8 mouse cellular contexts compared by ENCODE assay signal in genomic region chr19:41384922-41385508, GRCm38 (mm10). TPM values are rescaled to one million over a fixed set of nuclear protein-coding genes. Genes with fewer than 3 reads are reported as not detected.
DNase-seq lines count a peak whose midpoint lies in the region; ATAC-seq and TF ChIP-seq lines count a peak whose summit lies in the region.

Gene Pik3ap1 (minus strand): TSS chr19:41385102.

- TF ChIP-seq CTCF in midbrain, postnatal 0 days (IDR thresholded peaks at IDR 0.05) = no peak

- no peaks in the 10 kb centered on the region for H3K27me3 ChIP-seq in forebrain, embryonic 16.5 days (replicated peaks; ENCODE audit: control insufficient read depth, insufficient read depth, low read length)
- peaks cover 14% of the 10 kb centered on the region for H3K27me3 ChIP-seq in hindbrain, embryonic 15.5 days
- peaks cover 27% of the 10 kb centered on the region for H3K27me3 ChIP-seq in liver, embryonic 12.5 days (replicated peaks)
- H3K27me3 ChIP-seq in midbrain, postnatal 0 days (ENCODE audit: insufficient read depth, low read length) = peaks cover 15% of the 10 kb centered on the region

- H3K4me2 ChIP-seq in forebrain, embryonic 16.5 days (ENCODE audit: low read length) = peak within 1 kb of the TSS; percentile 83
- peak within 1 kb of the TSS; percentile 97 for H3K4me2 ChIP-seq in hindbrain, embryonic 15.5 days
- peak within 1 kb of the TSS; percentile 77 for H3K4me2 ChIP-seq in liver, embryonic 12.5 days
- H3K4me2 ChIP-seq in midbrain, postnatal 0 days (ENCODE audit: low read depth, low read length, poor library complexity, severe bottlenecking) = peak within 1 kb of the TSS; percentile 96

- no peak within 1 kb of the TSS for H3K27ac ChIP-seq in forebrain, embryonic 16.5 days (ENCODE audit: low read length)
- H3K27ac ChIP-seq in hindbrain, embryonic 15.5 days (replicated peaks) = no peak within 1 kb of the TSS
- no peak within 1 kb of the TSS for H3K27ac ChIP-seq in liver, embryonic 12.5 days
- H3K27ac ChIP-seq in midbrain, postnatal 0 days (ENCODE audit: low read depth, low read length) = no peak within 1 kb of the TSS

- no peaks in the 10 kb centered on the region for H3K36me3 ChIP-seq in forebrain, embryonic 16.5 days (ENCODE audit: control insufficient read depth, insufficient read depth)
- no peaks in the 10 kb centered on the region for H3K36me3 ChIP-seq in hindbrain, embryonic 15.5 days
- H3K36me3 ChIP-seq in liver, embryonic 12.5 days = no peaks in the 10 kb centered on the region
- no peaks in the 10 kb centered on the region for H3K36me3 ChIP-seq in midbrain, postnatal 0 days (ENCODE audit: insufficient read depth, low read length)

- DNase-seq in frontal cortex, postnatal 10 days (ENCODE audit: low spot score in 2 of 2) = peak; percentile 18 to 21
- DNase-seq in frontal cortex, postnatal 36 days (ENCODE audit: low spot score in 2 of 2) = no peak
- peak; percentile 81 for DNase-seq in adrenal gland, adult 2 months
- DNase-seq in midbrain, postnatal 0 days (ENCODE audit: low spot score) = no peak
- peak; percentile 34 to 37 for DNase-seq in thymus, adult 18-20 months

- H3K4me3 ChIP-seq in forebrain, embryonic 16.5 days (replicated peaks; ENCODE audit: low read length) = peak within 1 kb of the TSS; percentile 48
- peak within 1 kb of the TSS; percentile 44 for H3K4me3 ChIP-seq in hindbrain, embryonic 15.5 days
- H3K4me3 ChIP-seq in liver, embryonic 12.5 days = peak within 1 kb of the TSS; percentile 53
- peak within 1 kb of the TSS; percentile 40 for H3K4me3 ChIP-seq in midbrain, postnatal 0 days (ENCODE audit: low read depth, low read length)

- H3K9ac ChIP-seq in forebrain, embryonic 16.5 days (replicated peaks; ENCODE audit: low read depth, low read length) = peak within 1 kb of the TSS; percentile 40
- peak within 1 kb of the TSS; percentile 36; the same call in 1 of the 2 replicates for H3K9ac ChIP-seq in hindbrain, embryonic 15.5 days
- peak within 1 kb of the TSS; percentile 52 for H3K9ac ChIP-seq in liver, embryonic 12.5 days
- peak within 1 kb of the TSS; percentile 39; the same call in 1 of the 2 replicates for H3K9ac ChIP-seq in midbrain, postnatal 0 days (replicated peaks; ENCODE audit: low read length, poor library complexity, severe bottlenecking)

- no peak for ATAC-seq in forebrain, embryonic 16.5 days
- no peak for ATAC-seq in hindbrain, embryonic 15.5 days (ENCODE audit: low FRiP score, low read depth)
- ATAC-seq in liver, embryonic 12.5 days = 0 out of 2 replicates have a peak, but pooled peaks have one; percentile 40
- ATAC-seq in midbrain, postnatal 0 days (ENCODE audit: low FRiP score) = no peak

- H3K9me3 ChIP-seq in forebrain, embryonic 16.5 days (ENCODE audit: control insufficient read depth, low read length) = no peaks in the 10 kb centered on the region
- no peaks in the 10 kb centered on the region for H3K9me3 ChIP-seq in hindbrain, embryonic 15.5 days
- no peaks in the 10 kb centered on the region for H3K9me3 ChIP-seq in liver, embryonic 12.5 days (replicated peaks)
- no peaks in the 10 kb centered on the region for H3K9me3 ChIP-seq in midbrain, postnatal 0 days (ENCODE audit: low read length)

- WGBS in forebrain, embryonic 16.5 days = 1% methylated on average over 41 of the region's 41 CpGs
- WGBS in hindbrain, embryonic 15.5 days = 2% methylated on average over 41 of the region's 41 CpGs
- WGBS in liver, embryonic 12.5 days (ENCODE audit: insufficient replicate concordance) = 2% methylated on average over 41 of the region's 41 CpGs
- WGBS in midbrain, postnatal 0 days = under 1% methylated on average over 30 of the region's 41 CpGs

- H3K4me1 ChIP-seq in forebrain, embryonic 16.5 days (replicated peaks; ENCODE audit: control insufficient read depth, insufficient read depth, low read length) = peaks cover 10% of the 10 kb centered on the region
- H3K4me1 ChIP-seq in hindbrain, embryonic 15.5 days (replicated peaks) = peaks cover 10% of the 10 kb centered on the region
- peaks cover 15% of the 10 kb centered on the region for H3K4me1 ChIP-seq in liver, embryonic 12.5 days
- H3K4me1 ChIP-seq in midbrain, postnatal 0 days (ENCODE audit: insufficient read depth, low read length) = peaks cover 8% of the 10 kb centered on the region; the same call in 1 of the 2 replicates

RNA-seq across cellular contexts. Expression of gene Pik3ap1, which starts in this region (rescaled TPM):
- 10 to 100 TPM in 1 of 2 experiments, 1 to 10 TPM in 1; 6.5 to 37.2 TPM for total RNA-seq in adrenal gland, adult 2 months (2021)
- polyA plus RNA-seq in adrenal gland, adult 2 months (2012; rRNA removed) = 3.6 and 4.5 TPM in 2 replicates
- 1.9 and 2.0 TPM in 2 replicates for polyA plus RNA-seq in forebrain, embryonic 16.5 days (2015; fragmentation: Nextera tagmentation; extraction: Ambion mirVana)
- polyA plus RNA-seq in hindbrain, embryonic 15.5 days (2015; fragmentation: Nextera tagmentation; extraction: Ambion mirVana) = 1.8 and 2.6 TPM in 2 replicates
- 5.5 and 6.0 TPM in 2 replicates for polyA plus RNA-seq in liver, embryonic 12.5 days (2016; fragmentation: Nextera tagmentation; extraction: Ambion mirVana)
- 1.6 and 2.0 TPM in 2 replicates for total RNA-seq in midbrain, postnatal 0 days (2014; rRNA removed)
- polyA plus RNA-seq in midbrain, postnatal 0 days (2015; fragmentation: Nextera tagmentation; extraction: Ambion mirVana) = 2.6 and 3.1 TPM in 2 replicates

Comparison
In these comparisons a context has a peak if more than half of its experiments do, and no peak if none do; other contexts are left out.
1. DNase-seq: peak in frontal cortex, postnatal 10 days (2 of 2), adrenal gland, adult 2 months (single experiment) and thymus, adult 18-20 months (2 of 2); none in frontal cortex, postnatal 36 days (0 of 2) and midbrain, postnatal 0 days (single experiment).
2. Peak in every context shown above with its lines, with median percentiles within 50 percentile points of each other: H3K4me2 ChIP-seq, H3K4me3 ChIP-seq and H3K9ac ChIP-seq.